Mouse (Mus musculus) layer of hippocampus, postnatal 10 days (tissue): ENCODE measurements around the gene Nr1i3. TPM values are rescaled to one million over a fixed set of nuclear protein-coding genes. Genes with fewer than 3 reads are reported as not detected.
A peak's percentile ranks its signal among the peaks of the same experiment; 100 is the strongest.

ENCODE experiments used
- DNase-seq, 2 experiments: peaks; one replicate each; pipeline ENCODE4 v3.0.0; 2021; ENCODE audit warnings: low spot score in 2 of 2
- total RNA-seq, 2 experiments: library from RNA; stranded (reverse); gene quantifications; 2 replicates each; pipeline ENCODE4 v1.2.3; 2021

Nr1i3 gene
- total RNA-seq, 2 experiments from 2014 or later, result not detected

- no peak for DNase-seq
Measured at GRCm38 (mm10) chr1:171195046-171195822, 18.5 kb upstream of the Nr1i3 start.

- peak; percentile 42 to 50 for DNase-seq
Measured at GRCm38 (mm10) chr1:171195887-171196397, 17.8 kb upstream of the Nr1i3 start, which contains the start of gene Pcp4l1. Gene Pcp4l1, minus strand, starts transcription at chr1:171196268.

- no peak for DNase-seq
Measured at GRCm38 (mm10) chr1:171199532-171199931, 14.2 kb upstream of the Nr1i3 start.

GRCm38 (mm10) chr1:171200769-171201168 is 13.0 kb upstream of the Nr1i3 start:
- DNase-seq, result no peak

GRCm38 (mm10) chr1:171203471-171204248 is 10.1 kb upstream of the Nr1i3 start:
- no peak for DNase-seq

GRCm38 (mm10) chr1:171204249-171204644 is 9.5 kb upstream of the Nr1i3 start:
- DNase-seq, result no peak

- DNase-seq, result no peak
Measured at GRCm38 (mm10) chr1:171205704-171206493, 7.9 kb upstream of the Nr1i3 start.

- no peak for DNase-seq
Measured at GRCm38 (mm10) chr1:171209409-171209808, 4.4 kb upstream of the Nr1i3 start.

- DNase-seq, result no peak
Measured at GRCm38 (mm10) chr1:171212854-171213253, 916 bp upstream of the Nr1i3 start.

GRCm38 (mm10) chr1:171216241-171216955 is 2.6 kb downstream of the Nr1i3 start:
- no peak for DNase-seq

GRCm38 (mm10) chr1:171220871-171221270 is 7.1 kb downstream of the Nr1i3 start:
- DNase-seq, result peak; percentile 91 to 94

- peak in 1 of 2 experiments; percentile 30 for DNase-seq
Measured at GRCm38 (mm10) chr1:171221281-171222193, 7.8 kb downstream of the Nr1i3 start.

- DNase-seq, result peak; percentile 87 to 88
Measured at GRCm38 (mm10) chr1:171222238-171223155, 8.7 kb downstream of the Nr1i3 start, which contains the start of gene Tomm40l. Gene Tomm40l, minus strand, starts transcription at chr1:171222514.

GRCm38 (mm10) chr1:171223168-171223567 is 9.4 kb downstream of the Nr1i3 start:
- DNase-seq, result no peak

GRCm38 (mm10) chr1:171223796-171224195 is 10.0 kb downstream of the Nr1i3 start:
- no peak for DNase-seq

- no peak for DNase-seq
Measured at GRCm38 (mm10) chr1:171224857-171225256, 11.1 kb downstream of the Nr1i3 start, which contains the start of gene Apoa2. Gene Apoa2, plus strand, starts transcription at chr1:171225054.

- no peak for DNase-seq
Measured at GRCm38 (mm10) chr1:171226780-171227179, 13.0 kb downstream of the Nr1i3 start.

- no peak for DNase-seq
Measured at GRCm38 (mm10) chr1:171227879-171228278, 14.1 kb downstream of the Nr1i3 start.
